Mouse (Mus musculus): ENCODE measurements around the gene Dpt.

- no peak for TF ChIP-seq POLR2A (IDR thresholded peaks at IDR 0.05; ENCODE audit: insufficient read length, low read depth)
- no peak for TF ChIP-seq USF1 (IDR thresholded peaks at IDR 0.05; ENCODE audit: low read depth)
- no peak for TF ChIP-seq CEBPB (IDR thresholded peaks at IDR 0.05; ENCODE audit: insufficient read depth, poor library complexity, severe bottlenecking)
- TF ChIP-seq MAX (IDR thresholded peaks at IDR 0.05; ENCODE audit: low read depth), result no peak
- no peak for TF ChIP-seq POLR2AphosphoS2 (IDR thresholded peaks at IDR 0.05; ENCODE audit: insufficient read length, low read depth)
- TF ChIP-seq E2F4 (IDR thresholded peaks at IDR 0.05; ENCODE audit: insufficient read depth), result no peak
- no peak for TF ChIP-seq MYOG (IDR thresholded peaks at IDR 0.05; ENCODE audit: control insufficient read depth in 1 of 3, insufficient read depth in 1 of 3, insufficient read length in 2 of 3, low read depth in 2 of 3)
- TF ChIP-seq REST (IDR thresholded peaks at IDR 0.05; ENCODE audit: insufficient read depth, insufficient read length), result no peak
- TF ChIP-seq SRF (IDR thresholded peaks at IDR 0.05; ENCODE audit: control insufficient read depth, insufficient read length, low read depth), result no peak
- no peak for TF ChIP-seq TCF12 (IDR thresholded peaks at IDR 0.05; ENCODE audit: insufficient read depth, poor library complexity, severe bottlenecking)
- TF ChIP-seq MYOD1 (IDR thresholded peaks at IDR 0.05; ENCODE audit: control insufficient read depth in 1 of 3, insufficient read length in 2 of 3, low read depth in 2 of 3), result no peak
These were observed 7.8 kb downstream of the Dpt start for GRCm38 (mm10) chr1:164804277-164804676.

All from myocyte (in vitro differentiated cells).